Mouse (Mus musculus): ENCODE results near the gene Uggt1. TPM values are rescaled to one million over a fixed set of nuclear protein-coding genes. Genes with fewer than 3 reads are reported as not detected.
A peak's percentile ranks its signal among the peaks of the same experiment; 100 is the strongest.

The Uggt1 gene
- polyA plus RNA-seq, 1 experiment from 2014 or later: 61.3 TPM

DNA sequence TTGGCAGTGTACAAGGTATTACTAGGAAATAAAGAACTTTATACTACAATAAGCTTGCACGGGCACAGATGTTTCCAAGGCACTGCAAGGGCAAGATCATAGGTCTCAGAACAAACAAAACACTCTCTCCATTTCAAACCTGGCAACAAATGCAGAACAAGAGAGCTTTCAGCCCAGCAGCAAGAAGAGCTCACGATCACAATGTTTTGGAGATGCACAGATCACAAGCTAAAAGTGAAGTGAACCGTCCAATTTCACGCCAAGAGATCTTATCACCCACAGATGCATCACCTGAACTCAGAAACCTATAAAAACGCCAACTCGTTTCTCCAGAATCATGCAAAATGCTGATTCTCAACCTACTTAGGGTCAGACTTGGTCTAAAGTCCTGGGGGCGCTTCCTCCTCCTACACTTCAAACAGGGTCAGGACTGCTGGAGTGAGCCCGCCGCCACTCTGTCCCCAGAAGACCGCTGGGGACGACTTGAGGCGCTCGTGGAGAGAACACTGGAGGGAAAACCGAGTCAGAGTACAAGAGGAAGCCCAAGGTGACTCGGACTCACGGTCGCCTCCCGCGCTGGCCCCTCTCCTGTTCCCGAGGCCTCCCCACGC is 968 bp downstream of the Uggt1 start:
- Histone ChIP-seq H3K9me3 (ENCODE audit: low read length) (no peaks in the 10 kb centered on the region), H3K4me1 (ENCODE audit: insufficient read depth, low read length) (peaks cover 12% of the 10 kb centered on the region), H3K4me2 (replicated peaks; ENCODE audit: low read depth, low read length) (peak overlapping the region; percentile 72), H3K4me3 (ENCODE audit: low read length) (peak overlapping the region; percentile 91), H3K9ac (replicated peaks; ENCODE audit: low read length) (peak overlapping the region; percentile 79), H3K36me3 (ENCODE audit: insufficient read depth, low read length) (no peaks in the 10 kb centered on the region), H3K27me3 (ENCODE audit: insufficient read depth, low read length) (no peaks in the 10 kb centered on the region), H3K27ac (ENCODE audit: low read length) (peak overlapping the region; percentile 70; the same call in 1 of the 2 replicates)
- 2% methylated on average over 21 of the region's 21 CpGs for WGBS
- ATAC-seq (ENCODE audit: low FRiP score, low TSS enrichment): no peak; the same call in 1 of the 2 replicates

DNA sequence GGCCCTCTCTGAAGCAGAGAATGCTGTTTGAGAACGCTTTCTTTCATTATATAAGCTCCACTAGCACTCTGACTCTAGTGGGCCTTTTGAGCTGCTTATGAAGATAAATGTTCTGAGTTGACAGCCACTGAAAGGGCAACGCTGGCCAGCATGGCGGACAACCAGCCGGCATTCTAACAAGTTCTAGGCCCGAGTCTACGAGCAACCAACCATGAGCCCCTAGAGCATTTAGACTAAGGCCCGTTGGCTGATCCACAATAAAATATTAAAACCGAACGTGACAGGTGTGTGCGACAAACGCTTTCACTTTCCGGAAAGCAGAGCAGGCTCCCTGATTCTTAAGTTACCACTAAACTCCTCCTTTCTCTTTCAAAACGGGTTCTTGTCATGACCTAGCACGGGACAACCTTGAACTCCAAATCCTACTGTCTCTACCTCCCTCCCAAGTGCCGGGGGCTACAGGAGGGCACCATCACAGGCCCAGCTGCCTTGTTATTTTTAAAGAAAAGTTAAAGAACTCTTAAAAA is 2.6 kb downstream of the Uggt1 start:
- Histone ChIP-seq H3K4me2 (replicated peaks; ENCODE audit: low read depth, low read length) (no peak overlapping the region), H3K27ac (ENCODE audit: low read length) (no peak overlapping the region), H3K9me3 (ENCODE audit: low read length) (no peaks in the 10 kb centered on the region), H3K4me1 (ENCODE audit: insufficient read depth, low read length) (peaks cover 12% of the 10 kb centered on the region), H3K36me3 (ENCODE audit: insufficient read depth, low read length) (no peaks in the 10 kb centered on the region), H3K4me3 (ENCODE audit: low read length) (no peak overlapping the region), H3K27me3 (ENCODE audit: insufficient read depth, low read length) (no peaks in the 10 kb centered on the region), H3K9ac (replicated peaks; ENCODE audit: low read length) (no peak overlapping the region)
- WGBS: 69% methylated on average over 15 of the region's 15 CpGs
- ATAC-seq (ENCODE audit: low FRiP score, low TSS enrichment): no peak

DNA sequence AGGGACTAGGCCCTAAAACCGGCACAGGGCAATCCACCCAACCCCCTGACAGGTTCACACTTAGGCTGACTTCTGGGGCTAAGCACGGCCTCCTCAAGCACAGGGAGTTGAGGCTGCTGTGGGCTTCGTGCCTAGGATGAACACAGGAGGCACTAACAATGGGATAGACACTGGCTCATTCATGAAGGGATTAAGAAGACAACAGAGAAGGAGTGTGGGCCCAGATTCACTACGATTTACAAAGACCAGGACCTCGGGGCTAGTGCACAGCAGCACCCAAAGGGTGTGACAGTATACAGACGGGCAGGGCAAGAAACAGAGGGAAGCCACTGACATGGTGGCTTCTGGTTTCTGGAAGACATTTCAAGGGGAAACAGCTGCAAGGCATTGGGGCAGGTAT is 4.3 kb downstream of the Uggt1 start:
- Histone ChIP-seq H3K27ac (ENCODE audit: low read length) (no peak overlapping the region), H3K4me1 (ENCODE audit: insufficient read depth, low read length) (peaks cover 16% of the 10 kb centered on the region), H3K9me3 (ENCODE audit: low read length) (no peaks in the 10 kb centered on the region), H3K4me3 (ENCODE audit: low read length) (no peak overlapping the region), H3K36me3 (ENCODE audit: insufficient read depth, low read length) (no peaks in the 10 kb centered on the region), H3K4me2 (replicated peaks; ENCODE audit: low read depth, low read length) (no peak overlapping the region), H3K27me3 (ENCODE audit: insufficient read depth, low read length) (no peaks in the 10 kb centered on the region), H3K9ac (replicated peaks; ENCODE audit: low read length) (no peak overlapping the region)
- WGBS: 80% methylated on average over 6 of the region's 6 CpGs
- ATAC-seq (ENCODE audit: low FRiP score, low TSS enrichment): no peak

DNA sequence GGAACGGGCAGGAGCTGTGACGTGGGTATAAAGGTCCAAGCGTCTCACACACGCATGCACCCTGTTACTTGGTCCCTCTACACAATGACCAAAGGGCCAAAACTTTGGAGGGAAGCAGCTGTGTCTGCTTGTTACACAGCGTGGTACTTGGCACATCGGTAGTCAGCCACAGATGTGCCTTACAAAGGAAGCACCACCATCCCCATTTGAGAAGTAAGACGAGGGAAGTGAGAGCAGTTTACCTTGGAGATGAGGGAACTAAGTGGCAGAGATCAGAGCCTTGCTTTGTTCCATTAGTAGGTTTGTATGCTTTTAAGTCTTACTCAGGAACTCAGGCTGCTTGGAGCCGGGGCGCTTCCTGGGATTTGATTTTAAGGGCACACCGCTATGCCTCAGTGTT is 5.1 kb downstream of the Uggt1 start:
- Histone ChIP-seq H3K27ac (ENCODE audit: low read length) (no peak overlapping the region), H3K4me2 (replicated peaks; ENCODE audit: low read depth, low read length) (no peak overlapping the region), H3K4me3 (ENCODE audit: low read length) (no peak overlapping the region), H3K9ac (replicated peaks; ENCODE audit: low read length) (no peak overlapping the region), H3K27me3 (ENCODE audit: insufficient read depth, low read length) (no peaks in the 10 kb centered on the region), H3K4me1 (ENCODE audit: insufficient read depth, low read length) (peaks cover 16% of the 10 kb centered on the region), H3K36me3 (ENCODE audit: insufficient read depth, low read length) (no peaks in the 10 kb centered on the region), H3K9me3 (ENCODE audit: low read length) (no peaks in the 10 kb centered on the region)
- ATAC-seq (ENCODE audit: low FRiP score, low TSS enrichment): no peak
- WGBS: 93% methylated on average over 10 of the region's 10 CpGs

DNA sequence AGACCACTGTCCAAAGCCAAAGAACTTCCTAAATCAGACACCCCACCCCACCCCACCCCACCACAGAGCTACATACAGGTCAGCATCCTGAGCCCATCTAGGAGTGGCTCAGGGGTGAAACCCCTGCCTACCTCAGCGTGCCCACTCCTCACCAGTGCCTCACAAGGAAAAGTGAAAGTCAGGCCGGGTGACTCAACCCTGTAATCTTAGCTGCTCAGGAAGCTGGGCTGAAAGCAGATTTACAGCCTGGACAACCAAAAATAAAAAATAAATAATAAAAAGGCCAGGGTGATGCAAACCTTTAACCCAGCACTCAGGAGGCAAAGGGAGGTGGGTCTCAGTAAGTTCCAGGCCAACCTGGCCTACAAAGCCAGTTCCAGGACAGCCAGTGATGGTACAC is 8.7 kb downstream of the Uggt1 start:
- no peak overlapping the region for H3K9ac ChIP-seq (replicated peaks; ENCODE audit: low read length)
- WGBS: 45% methylated on average over 2 of the region's 2 CpGs
- no peak overlapping the region for H3K27ac ChIP-seq (ENCODE audit: low read length)
- H3K27me3 ChIP-seq (ENCODE audit: insufficient read depth, low read length): no peaks in the 10 kb centered on the region
- H3K4me2 ChIP-seq (replicated peaks; ENCODE audit: low read depth, low read length): no peak overlapping the region
- H3K36me3 ChIP-seq (ENCODE audit: insufficient read depth, low read length): 0 out of 2 replicates have a peak, but pooled peaks cover 4% of the 10 kb centered on the region
- no peak; the same call in 1 of the 2 replicates for ATAC-seq (ENCODE audit: low FRiP score, low TSS enrichment)
- no peak overlapping the region for H3K4me3 ChIP-seq (ENCODE audit: low read length)
- peaks cover 4% of the 10 kb centered on the region; the same call in 1 of the 2 replicates for H3K4me1 ChIP-seq (ENCODE audit: insufficient read depth, low read length)
- H3K9me3 ChIP-seq (ENCODE audit: low read length): no peaks in the 10 kb centered on the region

DNA sequence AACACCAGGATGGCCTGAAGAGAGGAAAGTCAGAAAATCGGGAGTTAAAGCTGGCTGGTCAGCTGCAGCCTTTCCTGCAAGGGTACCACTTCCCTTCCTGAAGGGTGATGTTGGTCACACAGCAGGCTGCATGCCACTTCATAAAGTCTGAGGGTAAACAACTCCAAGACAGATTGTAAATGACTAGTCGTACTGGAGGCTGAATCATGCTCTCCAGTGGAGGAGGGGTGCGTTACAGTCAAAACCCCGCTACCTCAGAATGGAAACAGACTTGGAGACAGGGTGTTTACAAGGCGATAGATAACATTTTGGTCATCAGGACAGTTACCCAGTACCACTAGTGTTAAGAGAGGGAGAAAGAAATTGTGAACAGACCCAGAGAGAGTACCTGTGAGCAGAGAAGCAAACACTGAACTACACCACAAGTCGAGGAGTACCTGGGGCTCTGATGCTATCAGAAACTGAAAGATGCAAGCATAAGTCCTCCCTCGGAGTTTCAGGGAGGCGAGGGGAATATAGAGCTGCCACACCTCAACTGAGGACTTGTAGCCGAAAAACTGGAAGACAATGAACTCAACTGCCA is 9.4 kb downstream of the Uggt1 start:
- H3K4me1 ChIP-seq (ENCODE audit: insufficient read depth, low read length): peaks cover 4% of the 10 kb centered on the region; the same call in 1 of the 2 replicates
- H3K27me3 ChIP-seq (ENCODE audit: insufficient read depth, low read length): no peaks in the 10 kb centered on the region
- no peaks in the 10 kb centered on the region for H3K9me3 ChIP-seq (ENCODE audit: low read length)
- WGBS: 78% methylated on average over 9 of the region's 9 CpGs
- no peak overlapping the region for H3K9ac ChIP-seq (replicated peaks; ENCODE audit: low read length)
- ATAC-seq (ENCODE audit: low FRiP score, low TSS enrichment): no peak
- H3K36me3 ChIP-seq (ENCODE audit: insufficient read depth, low read length): peaks cover 6% of the 10 kb centered on the region; the same call in 1 of the 2 replicates
- no peak overlapping the region for H3K4me2 ChIP-seq (replicated peaks; ENCODE audit: low read depth, low read length)
- H3K27ac ChIP-seq (ENCODE audit: low read length): no peak overlapping the region
- H3K4me3 ChIP-seq (ENCODE audit: low read length): no peak overlapping the region

DNA sequence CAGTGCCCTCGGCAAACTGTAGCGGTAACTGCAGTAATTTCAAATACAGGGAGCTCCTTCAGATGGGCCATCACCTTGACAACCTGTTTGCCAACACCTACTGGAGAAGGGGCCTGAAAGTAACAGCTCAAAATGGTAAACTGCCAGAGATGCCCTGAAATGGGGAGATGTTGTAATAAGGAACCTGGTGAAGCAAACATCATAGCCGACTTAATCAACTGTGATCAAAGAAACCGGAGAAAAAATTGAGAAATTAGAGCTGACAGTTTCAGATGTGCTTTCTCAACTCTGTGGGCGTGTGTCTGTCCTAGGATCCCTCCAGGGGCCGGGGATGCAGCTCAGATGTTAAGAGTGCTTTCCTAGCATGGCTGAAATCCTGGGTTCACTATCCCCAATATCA is 11.3 kb downstream of the Uggt1 start:
- no peaks in the 10 kb centered on the region for H3K27me3 ChIP-seq (ENCODE audit: insufficient read depth, low read length)
- H3K9me3 ChIP-seq (ENCODE audit: low read length): no peaks in the 10 kb centered on the region
- H3K36me3 ChIP-seq (ENCODE audit: insufficient read depth, low read length): peaks cover 15% of the 10 kb centered on the region; the same call in 1 of the 2 replicates
- no peak overlapping the region for H3K9ac ChIP-seq (replicated peaks; ENCODE audit: low read length)
- H3K4me2 ChIP-seq (replicated peaks; ENCODE audit: low read depth, low read length): no peak overlapping the region
- no peak for ATAC-seq (ENCODE audit: low FRiP score, low TSS enrichment)
- H3K27ac ChIP-seq (ENCODE audit: low read length): no peak overlapping the region
- 86% methylated on average over 6 of the region's 6 CpGs for WGBS
- H3K4me1 ChIP-seq (ENCODE audit: insufficient read depth, low read length): peaks cover 4% of the 10 kb centered on the region; the same call in 1 of the 2 replicates
- no peak overlapping the region for H3K4me3 ChIP-seq (ENCODE audit: low read length)

DNA sequence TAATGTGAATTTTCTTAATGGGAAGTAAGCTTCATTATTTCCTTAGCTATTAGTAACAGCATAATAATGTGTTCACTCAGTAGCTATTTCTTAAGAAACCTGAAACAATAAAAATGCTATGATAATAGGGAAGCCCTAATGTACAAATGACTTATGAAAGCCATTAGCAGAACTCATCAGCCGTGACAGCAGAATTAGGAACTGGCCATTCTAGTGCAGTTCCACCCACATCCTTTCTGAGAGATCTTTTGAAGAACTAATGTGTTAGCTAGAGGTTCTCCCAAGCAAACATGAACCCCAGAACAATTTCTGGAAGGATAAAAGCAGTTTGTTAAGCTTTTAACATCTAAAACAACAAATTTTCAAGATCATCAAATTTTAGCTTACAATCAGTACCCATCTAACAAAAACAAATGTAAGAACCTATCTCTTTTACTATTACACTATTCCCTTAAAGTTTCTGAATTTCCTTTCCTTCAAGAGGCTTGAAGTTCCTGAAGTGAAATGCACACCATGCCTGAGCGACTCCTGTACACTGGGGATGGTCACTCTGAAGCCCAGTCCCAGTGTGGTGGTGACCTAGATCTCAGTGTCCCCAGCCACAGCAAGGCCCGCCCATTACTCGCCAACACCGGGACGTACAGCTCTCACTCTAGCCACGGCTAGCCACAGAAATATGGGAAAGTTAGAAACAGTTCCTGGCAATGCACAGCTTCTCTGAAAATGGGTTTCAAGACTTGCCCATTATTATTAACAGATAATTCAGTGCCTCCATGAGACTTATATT is 13.4 kb downstream of the Uggt1 start:
- no peaks in the 10 kb centered on the region for H3K9me3 ChIP-seq (ENCODE audit: low read length)
- no peak overlapping the region for H3K9ac ChIP-seq (replicated peaks; ENCODE audit: low read length)
- 83% methylated on average over 7 of the region's 7 CpGs for WGBS
- no peaks in the 10 kb centered on the region for H3K27me3 ChIP-seq (ENCODE audit: insufficient read depth, low read length)
- H3K27ac ChIP-seq (ENCODE audit: low read length): no peak overlapping the region
- no peak overlapping the region for H3K4me3 ChIP-seq (ENCODE audit: low read length)
- peaks cover 21% of the 10 kb centered on the region for H3K36me3 ChIP-seq (ENCODE audit: insufficient read depth, low read length)
- peaks cover 4% of the 10 kb centered on the region; the same call in 1 of the 2 replicates for H3K4me1 ChIP-seq (ENCODE audit: insufficient read depth, low read length)
- no peak overlapping the region for H3K4me2 ChIP-seq (replicated peaks; ENCODE audit: low read depth, low read length)
- no peak for ATAC-seq (ENCODE audit: low FRiP score, low TSS enrichment)

DNA sequence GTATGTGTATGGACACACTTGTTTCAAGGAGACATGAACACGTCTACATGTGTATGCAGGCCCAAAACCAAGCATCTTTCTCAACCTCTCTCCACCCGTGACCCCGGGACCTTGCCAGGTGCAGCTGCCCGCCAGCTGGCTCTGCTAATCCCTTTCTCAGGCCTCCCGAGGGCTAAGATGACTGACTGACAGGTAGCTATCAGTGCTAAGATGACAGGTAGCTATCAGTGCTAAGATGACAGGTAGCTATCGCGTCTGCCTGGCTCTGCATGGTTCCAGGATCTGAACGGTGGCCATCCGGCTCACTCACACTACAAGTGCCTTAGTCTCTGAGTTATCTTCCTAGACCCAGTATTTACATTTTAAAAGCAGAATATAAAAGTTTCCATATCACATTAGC is 16.1 kb downstream of the Uggt1 start:
- Histone ChIP-seq H3K4me2 (replicated peaks; ENCODE audit: low read depth, low read length) (no peak overlapping the region), H3K36me3 (ENCODE audit: insufficient read depth, low read length) (peaks cover 33% of the 10 kb centered on the region), H3K9ac (replicated peaks; ENCODE audit: low read length) (no peak overlapping the region), H3K4me1 (ENCODE audit: insufficient read depth, low read length) (no peaks in the 10 kb centered on the region), H3K9me3 (ENCODE audit: low read length) (no peaks in the 10 kb centered on the region), H3K27ac (ENCODE audit: low read length) (no peak overlapping the region), H3K27me3 (ENCODE audit: insufficient read depth, low read length) (no peaks in the 10 kb centered on the region), H3K4me3 (ENCODE audit: low read length) (no peak overlapping the region)
- no peak for ATAC-seq (ENCODE audit: low FRiP score, low TSS enrichment)
- 88% methylated on average over 9 of the region's 9 CpGs for WGBS

All from kidney, embryonic 16.5 days (tissue).